Mouse (Mus musculus) E14TG2a.4 (cell line): ENCODE results near the gene Chid1.

Experiments
- CTCF ChIP-seq: conservative IDR thresholded peaks from 2 replicates; pipeline ENCODE4 v1.5.1; 2014; ENCODE audit warnings: low read length
- NANOG ChIP-seq: IDR thresholded peaks from 2 replicates; pipeline ENCODE4 v1.6.1; 2014; ENCODE audit warnings: borderline replicate concordance, low read length, mixed read lengths

GRCm38 (mm10) chr7:141560471-141560870 is 20.8 kb upstream of the Chid1 start:
- TF ChIP-seq CTCF (no peak), NANOG (no peak)
